Mouse (Mus musculus) urinary bladder, postnatal 4 days (tissue): ENCODE results near the gene Farsa.

Source experiments
- DNase-seq, 2 experiments: peaks; one replicate each; pipeline ENCODE4 v3.0.0; 2021 to 2022; ENCODE audit warnings: low spot score in 2 of 2

Farsa gene

GRCm38 (mm10) chr8:84834866-84835855 is 21.6 kb upstream of the Farsa start:
- peak in 1 of 2 experiments; percentile 69 for DNase-seq

GRCm38 (mm10) chr8:84837149-84837911 is 19.5 kb upstream of the Farsa start:
- DNase-seq = no peak

GRCm38 (mm10) chr8:84837912-84838470 is 18.8 kb upstream of the Farsa start:
- DNase-seq = no peak

DNA sequence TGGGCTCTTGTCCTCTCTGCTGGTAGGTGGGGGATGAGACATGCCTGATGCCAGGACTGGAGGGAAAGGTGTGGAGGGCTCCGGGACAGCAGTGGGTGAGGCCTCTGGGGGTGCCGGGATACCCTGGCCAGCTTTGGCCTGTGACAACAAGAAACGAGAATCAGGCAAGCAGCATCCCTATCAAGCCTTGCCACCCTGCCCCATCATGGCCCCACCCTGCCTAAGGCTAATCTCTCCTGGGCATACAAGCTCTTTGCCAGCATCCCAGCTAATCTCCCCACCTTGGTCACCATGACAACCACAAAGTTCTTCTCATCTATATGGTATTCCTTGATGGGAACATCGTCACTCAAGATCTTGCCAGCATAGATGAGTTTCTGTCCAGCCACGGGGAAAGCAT is 18.3 kb upstream of the Farsa start:
- no peak for DNase-seq

DNA sequence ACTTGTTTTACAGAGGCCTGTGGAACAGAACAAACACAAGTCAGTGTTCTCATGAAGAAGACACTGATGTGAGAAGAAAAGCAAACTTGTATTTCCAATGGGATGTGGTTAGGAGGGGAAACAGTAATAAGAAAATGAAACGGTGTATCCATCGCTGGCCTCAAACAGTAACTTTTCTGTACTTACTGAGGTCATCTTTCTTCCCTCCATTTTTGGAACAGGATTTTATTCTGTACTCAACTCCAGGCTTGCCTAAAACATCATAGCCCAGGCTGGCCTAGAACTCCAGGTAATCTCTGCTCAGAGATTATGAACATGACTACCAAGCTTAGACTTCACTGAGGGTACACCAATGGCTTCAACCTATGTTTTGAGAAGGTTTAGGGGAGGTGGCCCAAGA is 17.4 kb upstream of the Farsa start:
- DNase-seq = no peak

DNA sequence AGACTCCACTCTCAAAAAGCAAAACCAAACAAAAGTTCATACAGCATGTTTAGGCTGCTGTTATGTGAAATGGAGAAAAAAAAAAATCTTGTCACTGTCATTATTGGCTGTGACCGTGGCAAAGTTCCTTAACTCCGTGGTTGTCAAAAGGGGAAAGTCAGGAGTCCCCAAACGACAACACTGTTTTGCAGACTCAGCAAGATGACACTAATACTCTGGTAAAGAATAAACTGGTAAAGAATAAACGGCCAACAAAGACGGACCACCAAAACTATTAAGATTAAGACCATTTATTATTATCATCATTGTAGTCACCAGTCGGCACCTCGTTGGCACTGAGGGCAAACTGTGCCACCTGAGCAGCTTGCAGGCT is 16.9 kb upstream of the Farsa start:
- DNase-seq = no peak

DNA sequence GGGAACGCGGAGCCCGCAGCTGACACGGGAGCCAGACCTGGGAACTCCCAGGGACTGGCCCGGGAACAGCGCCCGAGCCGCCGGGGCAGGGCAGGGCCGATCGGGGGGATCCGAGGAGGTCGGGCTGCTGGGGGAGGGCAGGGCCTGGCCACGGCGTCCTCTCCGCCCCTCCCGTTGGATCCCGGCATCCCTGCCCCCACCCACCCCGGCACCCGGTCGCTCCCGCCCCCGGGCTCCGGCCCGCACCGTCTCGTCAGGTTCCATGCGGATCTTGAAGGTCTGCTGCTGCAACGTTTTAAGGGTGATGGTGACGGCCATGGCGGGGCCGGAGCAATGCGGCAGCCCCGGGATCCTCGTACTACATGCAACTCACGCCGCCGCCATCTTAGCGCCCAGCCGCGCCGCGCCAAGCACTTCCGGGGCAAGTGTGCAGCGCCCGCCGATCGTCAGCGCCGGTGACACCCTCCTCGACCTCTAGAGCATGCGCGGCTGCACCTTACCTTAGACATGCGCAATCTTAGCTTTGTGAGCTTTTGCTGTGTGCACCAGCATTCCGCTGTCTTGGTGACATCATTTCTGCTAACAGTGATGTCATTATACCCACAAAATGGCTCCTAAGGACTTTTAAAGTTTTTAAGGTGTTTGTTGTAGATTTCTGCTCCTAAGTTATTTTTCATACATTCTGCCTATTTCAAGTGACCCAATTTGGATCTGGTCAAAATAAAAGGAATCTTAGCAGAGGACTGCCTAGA is 16.4 kb upstream of the Farsa start, which contains the start of gene Rad23a:
Rad23a (minus strand) TSS at position 418 of the 752 bp plus-strand sequence.
- peak; percentile 87 to 91 for DNase-seq

DNA sequence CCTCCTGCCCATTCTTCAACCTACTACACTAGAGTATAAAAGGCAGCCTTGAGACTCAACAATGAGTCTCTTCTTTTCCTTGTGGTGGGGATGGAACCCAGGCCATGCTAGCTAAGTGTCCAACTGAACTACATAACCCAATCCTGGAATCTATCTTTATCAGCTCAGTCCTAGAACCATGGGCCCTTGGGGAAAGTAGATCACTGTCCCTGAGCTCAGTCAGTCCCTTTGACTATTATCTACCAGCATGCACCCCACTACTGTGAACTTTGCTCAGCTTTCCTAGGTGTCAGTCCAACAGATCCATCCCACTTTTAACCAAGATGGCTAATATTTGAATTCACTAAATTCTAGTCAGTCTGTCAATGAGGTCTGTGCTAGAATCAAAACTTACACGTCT is 15.3 kb upstream of the Farsa start:
- no peak for DNase-seq

GRCm38 (mm10) chr8:84844397-84845070 is 12.3 kb upstream of the Farsa start:
- no peak for DNase-seq

DNA sequence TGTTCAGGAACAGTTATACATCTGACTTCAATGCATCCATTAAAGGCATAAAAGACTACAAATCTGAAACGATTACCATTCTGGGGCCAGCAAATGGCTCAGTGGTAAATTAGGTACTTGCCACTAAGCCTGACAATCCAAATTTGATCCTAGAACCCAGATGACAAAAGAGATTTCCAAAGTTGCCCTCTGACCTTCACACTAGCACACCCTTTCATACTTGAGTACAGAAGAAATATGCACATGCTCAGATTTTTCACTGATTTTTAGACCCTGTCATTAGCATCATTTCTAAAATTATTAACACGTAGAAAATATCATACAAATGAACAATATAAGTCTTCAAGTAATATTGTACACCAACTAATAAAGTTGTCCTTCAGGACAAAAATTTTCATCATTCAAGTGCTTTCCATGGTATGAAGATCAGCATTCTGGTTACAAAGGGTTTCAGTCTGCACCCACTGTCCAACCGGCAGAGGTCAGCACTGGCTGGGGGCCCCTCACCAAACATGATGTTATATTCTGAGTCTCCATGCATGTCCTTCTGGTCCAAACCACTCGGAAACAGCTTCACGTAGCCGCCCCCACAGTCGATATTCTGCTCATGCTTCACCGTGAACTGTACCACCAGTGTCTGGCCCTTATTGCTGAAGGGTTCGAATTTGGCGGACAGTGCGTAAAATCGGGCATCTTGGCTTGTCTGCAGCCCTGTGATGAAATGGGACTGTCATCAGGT is 11.3 kb upstream of the Farsa start:
- DNase-seq = no peak

- no peak for DNase-seq
Measured at GRCm38 (mm10) chr8:84846094-84846721, 10.6 kb upstream of the Farsa start.

GRCm38 (mm10) chr8:84846722-84847572 is 9.8 kb upstream of the Farsa start, which contains the start of gene Calr:
Calr (minus strand) TSS chr8:84846934.
- DNase-seq = peak; percentile 99

DNA sequence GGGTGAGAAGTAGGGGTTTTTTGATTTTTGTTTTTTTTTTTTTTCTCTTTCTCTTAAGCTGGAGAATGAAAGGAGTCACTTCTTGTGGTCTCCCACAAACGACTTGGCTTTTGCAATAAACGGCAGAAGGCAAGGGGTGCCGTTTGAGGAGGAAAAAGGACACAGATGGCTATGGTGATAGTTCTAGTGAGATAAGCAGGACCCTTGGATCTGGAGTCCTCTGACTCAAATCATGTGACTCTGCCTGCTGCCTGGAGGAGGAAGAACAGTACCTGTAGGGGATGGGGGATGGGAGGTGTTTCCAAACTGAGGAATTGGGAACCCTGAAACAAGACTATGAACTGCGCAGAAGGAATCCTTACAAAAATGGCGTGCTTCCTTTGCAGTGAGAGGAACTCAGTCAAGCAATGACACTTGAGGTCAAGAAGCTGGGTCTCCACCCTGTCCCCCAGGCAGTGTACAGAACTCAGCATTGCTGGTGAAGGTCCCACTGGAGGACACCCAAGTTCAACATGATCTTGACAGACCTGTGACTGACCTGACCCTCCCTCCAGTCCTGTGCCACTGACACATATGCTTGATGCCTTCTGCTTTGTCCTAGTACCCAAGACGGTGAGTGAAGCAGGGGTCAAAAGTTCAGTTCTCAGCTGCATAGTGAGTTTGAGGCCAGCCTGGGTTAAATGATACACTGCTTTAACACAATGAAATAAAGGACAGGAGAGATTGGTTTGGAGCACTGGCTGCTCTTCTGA is 8.9 kb upstream of the Farsa start:
- no peak for DNase-seq

- no peak for DNase-seq
Measured at GRCm38 (mm10) chr8:84856434-84856833, 355 bp upstream of the Farsa start.

GRCm38 (mm10) chr8:84871376-84872308 is 14.9 kb downstream of the Farsa start, which contains the start of gene Syce2:
Syce2 (plus strand) TSS chr8:84872111.
- DNase-seq = peak; percentile 71 to 87

GRCm38 (mm10) chr8:84872309-84872965 is 15.6 kb downstream of the Farsa start:
- no peak for DNase-seq
